Mouse (Mus musculus) cerebellum, postnatal 14 days (tissue): ENCODE results near the gene Sox5.

Experiments used
- DNase-seq, 2 experiments: peaks; one replicate each; pipeline ENCODE4 v3.0.0; 2021; ENCODE audit warnings: mixed read lengths in 2 of 2

Sox5 gene

DNA sequence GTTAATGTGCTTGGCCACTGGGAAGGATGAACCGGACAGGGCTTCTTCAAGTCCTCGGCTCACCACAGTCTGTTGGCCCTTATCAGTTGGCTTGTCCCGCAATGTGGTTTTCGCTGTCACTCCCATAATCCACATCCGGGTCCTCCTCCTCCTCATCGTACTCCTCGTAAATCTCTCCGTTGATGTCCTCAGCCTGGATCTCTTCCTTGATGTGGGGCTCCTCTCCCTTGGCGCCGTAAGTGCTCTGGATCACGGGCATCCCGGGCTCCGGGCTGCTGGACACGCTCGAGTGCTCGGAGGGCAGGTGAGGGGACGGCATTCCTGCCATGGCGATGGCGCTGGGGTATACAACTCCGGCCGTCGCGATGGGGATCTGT is 948.6 kb downstream of the Sox5 start:
- no peak for DNase-seq

DNA sequence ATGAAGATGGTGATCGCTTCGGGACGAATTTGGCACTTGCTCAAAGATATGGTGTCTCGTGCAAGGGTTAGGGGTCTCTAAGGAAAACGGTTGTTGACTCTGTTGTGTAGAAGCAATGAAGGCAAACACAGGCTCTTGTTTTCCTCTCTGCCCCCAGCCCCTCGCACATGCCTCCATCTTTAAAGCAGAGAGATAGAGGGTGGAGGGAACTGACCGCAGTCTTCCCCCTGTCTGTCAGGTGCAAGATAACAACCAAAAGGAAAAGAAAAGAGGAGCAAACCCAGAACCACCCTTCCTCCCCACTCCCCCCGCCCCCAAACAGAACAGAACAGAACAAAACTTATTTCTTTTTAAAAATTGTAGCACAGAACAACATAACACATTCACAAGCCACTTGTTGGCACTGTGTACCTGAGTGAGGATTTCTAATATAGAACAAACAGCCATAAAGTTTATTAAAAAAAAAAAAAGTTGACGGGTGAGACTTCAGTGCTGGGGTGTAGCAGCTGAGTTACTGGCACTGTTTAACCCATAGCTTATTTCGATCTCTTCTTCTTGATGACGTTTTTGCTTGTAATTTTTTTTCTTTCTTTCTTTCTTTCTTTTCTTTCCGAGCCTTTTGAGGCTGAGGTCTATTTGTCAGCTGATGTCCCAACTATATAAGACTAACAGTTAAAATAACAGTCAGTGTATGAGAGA is 949.1 kb downstream of the Sox5 start:
- no peak for DNase-seq

DNA sequence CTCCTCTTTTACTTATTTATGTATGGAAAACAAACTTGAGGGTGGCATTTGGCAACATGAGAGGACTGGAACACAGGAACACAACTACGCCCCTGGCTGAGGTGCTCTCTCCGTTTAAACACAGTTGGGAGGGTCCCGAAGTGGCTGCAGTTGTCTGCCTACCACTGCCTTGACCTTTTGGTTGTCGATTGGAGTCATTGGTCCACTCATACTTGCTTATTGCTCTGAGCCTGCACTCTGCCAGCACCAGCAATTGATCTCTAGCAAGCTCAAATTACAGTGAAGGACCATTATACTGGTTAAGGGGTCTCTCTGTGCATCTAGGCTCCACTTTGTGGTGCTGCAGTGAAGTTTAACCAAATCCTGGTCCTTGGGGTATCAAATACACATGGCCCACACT is 950.5 kb downstream of the Sox5 start:
- DNase-seq: no peak

DNA sequence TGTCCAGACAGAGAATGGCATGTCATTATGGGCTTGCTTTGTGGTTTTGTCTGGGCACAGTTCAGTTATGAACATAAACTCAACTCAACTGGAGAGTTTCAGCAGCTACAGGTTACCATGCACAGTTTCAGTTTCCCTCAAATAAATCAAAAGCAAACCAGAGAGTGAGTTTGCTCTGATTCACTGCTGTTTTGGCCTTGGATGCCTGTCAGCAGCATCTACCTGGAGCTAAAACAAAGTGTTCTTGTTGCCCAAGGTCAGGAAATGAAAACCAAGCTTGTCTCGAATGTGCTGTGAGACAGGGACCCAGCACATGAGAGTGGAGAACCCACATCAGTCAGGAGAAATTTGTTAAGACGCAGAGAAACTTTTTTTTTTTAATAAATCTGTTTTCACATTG is 951.6 kb downstream of the Sox5 start:
- DNase-seq: no peak

DNA sequence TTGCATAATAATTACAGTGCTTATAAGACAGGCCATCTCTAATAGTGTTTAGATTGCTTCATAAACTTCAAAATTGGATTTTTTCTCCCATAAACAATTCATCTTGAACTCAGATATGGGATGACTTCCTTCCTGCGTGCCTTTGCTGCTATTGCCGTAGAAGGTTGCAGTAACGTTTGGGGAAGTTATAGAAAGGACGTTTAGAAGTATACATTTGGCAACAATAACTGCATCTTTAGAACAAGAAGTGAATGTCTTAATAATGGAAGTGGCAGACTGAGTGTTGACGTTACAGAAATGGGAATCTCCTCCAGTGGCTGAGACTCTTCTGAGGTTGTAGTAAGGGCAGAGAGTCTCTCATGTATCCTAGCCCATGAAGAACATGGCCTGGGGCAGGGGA is 955.0 kb downstream of the Sox5 start:
- DNase-seq: no peak

DNA sequence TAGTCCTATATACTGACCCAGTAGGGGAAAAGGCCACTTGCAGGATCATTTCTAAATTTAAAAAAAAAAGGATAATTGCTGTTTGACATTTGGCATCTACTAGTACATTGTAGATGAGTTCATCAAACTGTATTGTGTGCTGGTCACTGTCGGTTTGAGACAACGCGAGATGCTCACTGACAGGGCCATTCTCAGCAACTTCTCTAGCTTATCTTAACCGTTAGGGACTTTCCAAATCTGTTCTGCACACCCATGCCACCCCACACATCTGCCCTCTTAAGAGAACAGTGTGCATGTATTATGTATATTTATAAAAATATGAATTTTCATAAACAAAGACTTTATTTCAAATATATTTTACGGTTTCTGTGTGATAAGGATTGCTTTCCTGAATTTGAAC is 955.8 kb downstream of the Sox5 start:
- DNase-seq: no peak

DNA sequence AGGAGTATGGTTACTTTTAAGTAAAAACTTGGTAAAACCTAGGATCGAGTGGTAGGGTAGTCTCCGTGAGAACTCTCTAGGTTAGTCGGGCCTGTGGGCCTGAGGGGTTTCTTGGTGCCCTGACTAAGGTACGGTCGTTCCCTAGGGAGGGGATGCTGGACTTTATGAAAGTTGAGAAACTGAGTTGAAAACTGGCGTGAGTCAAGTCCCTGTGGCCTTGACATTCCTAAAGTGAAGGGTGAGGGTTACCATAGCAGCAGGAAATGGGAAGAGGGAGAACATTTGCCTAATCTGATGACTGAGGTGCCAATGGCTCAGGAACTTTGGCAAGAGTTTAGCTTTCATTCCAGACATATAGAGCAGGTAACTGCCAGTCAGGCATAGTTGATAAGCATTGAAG is 956.7 kb downstream of the Sox5 start:
- no peak for DNase-seq

DNA sequence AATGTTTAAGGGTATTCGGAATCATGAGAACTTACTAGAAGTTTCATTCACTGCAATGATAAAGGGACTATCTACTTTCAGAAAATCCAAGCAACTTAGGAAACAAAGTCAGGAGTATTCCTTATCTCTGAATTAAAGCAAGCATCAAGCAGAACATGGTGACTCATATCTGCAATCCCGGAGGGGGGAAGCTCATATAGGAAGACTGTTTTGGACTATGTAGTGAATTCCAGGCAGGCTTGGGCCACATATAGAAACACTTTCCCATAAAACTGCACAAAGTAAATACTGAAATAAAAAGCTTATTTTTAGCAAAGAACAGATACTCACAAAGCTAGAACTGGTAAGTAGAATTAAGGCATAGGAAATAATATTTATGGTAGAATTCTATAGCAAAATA is 993.3 kb downstream of the Sox5 start:
- DNase-seq: no peak

DNA sequence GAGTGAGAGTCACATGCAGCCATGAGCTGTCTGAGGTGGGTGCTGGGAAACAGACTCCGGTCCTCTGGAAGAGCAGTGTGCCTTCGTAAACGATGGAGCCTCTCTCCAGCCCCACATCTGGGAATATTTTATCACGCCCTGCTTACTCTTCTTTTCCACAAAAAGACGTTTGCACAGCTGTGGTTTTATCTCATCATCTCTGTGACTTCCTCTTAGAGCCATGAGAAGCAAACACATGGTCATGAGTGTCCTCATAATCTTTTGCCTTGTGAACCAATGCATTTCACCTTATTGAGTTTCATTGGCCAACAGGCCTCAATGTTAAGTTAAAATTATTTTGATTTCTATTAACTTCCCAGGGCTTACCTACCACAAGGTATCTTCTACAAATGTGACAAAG is 994.4 kb downstream of the Sox5 start:
- no peak for DNase-seq

DNA sequence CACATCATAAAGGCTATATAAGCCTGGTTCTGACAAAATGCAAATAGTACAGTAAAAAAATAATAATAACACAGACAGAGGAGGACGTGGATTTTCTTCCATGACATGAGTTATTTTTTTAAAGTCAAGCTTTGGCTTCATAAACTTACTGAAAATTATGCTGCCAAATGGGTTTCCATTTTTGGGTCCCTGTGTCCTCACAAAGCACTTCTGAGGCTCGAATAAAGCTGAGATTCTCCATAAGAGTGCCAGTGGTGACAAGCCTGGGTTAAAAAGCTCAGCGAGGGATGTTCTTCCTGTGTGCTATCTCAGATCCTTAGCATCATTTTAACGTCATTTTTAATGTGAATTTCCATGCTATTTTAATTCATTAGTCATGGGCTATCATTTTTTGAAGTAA is 996.1 kb downstream of the Sox5 start:
- no peak for DNase-seq
